Mouse (Mus musculus) stomach, adult 2 months (tissue): ENCODE results near the gene Zfp758. TPM values are rescaled to one million over a fixed set of nuclear protein-coding genes. Genes with fewer than 3 reads are reported as not detected.

Experiments used
- polyA plus RNA-seq: library from polyadenylated mRNA; depleted of rRNA; stranded (reverse); fragments of >200 nt; gene quantifications from 2 replicates; pipeline ENCODE4 v1.2.3, GENCODE M21; 2012; rRNA removed

Zfp758 gene
- 0.15 and 0.30 TPM in 2 replicates for polyA plus RNA-seq

GRCm38 (mm10) chr17:22361101-22361781 lies at the start of gene Zfp758, which contains the start of gene Zfp944:
Gene Zfp758, plus strand, starts transcription at chr17:22361453.
Gene Zfp944, minus strand, starts transcription at chr17:22361400.

GRCm38 (mm10) chr17:22314730-22315226 lies 46.5 kb upstream of the Zfp758 start, which contains the start of gene CT030661.1:
Gene CT030661.1, minus strand, starts transcription at chr17:22314837.

DNA sequence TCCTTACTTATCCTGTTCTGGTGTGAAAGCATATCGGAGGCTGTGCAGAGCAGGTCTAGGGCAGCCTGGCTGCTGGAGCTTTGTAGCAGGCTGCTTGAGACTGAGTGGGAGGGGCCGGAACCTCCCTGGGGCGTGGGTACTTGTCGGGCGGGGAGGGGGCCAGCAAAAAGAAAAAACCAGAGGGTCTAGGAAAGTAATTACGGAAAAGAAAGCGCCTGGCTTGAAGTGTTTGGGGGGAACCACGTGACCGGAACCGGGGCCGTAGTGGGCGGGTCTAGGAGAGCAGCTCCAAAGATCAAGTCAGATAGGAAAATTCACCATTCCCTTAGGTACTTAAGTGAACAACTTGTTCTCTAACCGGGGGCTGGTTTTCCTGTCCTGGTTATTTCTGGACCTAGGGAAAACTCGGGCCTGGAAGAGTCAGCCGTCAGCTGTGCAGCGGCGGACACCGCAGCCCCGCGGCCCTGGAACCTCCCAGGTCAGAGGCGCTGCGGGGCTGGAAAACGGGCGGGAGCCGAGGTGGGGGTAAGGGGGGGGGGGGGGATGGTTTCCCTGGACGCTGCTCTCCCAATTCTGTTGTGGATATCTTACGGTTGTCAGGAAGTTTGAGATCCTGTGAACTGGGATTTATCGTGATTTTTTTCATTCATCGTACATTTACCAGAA lies 62.8 kb downstream of the Zfp758 start, which contains the start of gene Zfp946:
Gene Zfp946 (plus strand): TSS at position 271 of the 666 bp plus-strand sequence.

Other genes with a start within 250 kb of the Zfp758 start
- 0.05 TPM in 1 of 2 replicates, not detected in the other for gene Zfp947, start 195.3 kb upstream of the Zfp758 start, polyA plus RNA-seq
- 0.01 and 0.02 TPM in 2 replicates for gene Zfp994, start 135.8 kb upstream of the Zfp758 start, polyA plus RNA-seq
- gene CT030661.1, start 46.6 kb upstream of the Zfp758 start, polyA plus RNA-seq, result 0.03 and 0.05 TPM in 2 replicates
- 0.87 and 0.99 TPM in 2 replicates for gene Zfp944, start 53 bp upstream of the Zfp758 start, polyA plus RNA-seq
- 0.67 and 1.0 TPM in 2 replicates for gene Zfp946, start 62.8 kb downstream of the Zfp758 start, polyA plus RNA-seq
- gene Vmn2r111, start 212.0 kb downstream of the Zfp758 start, polyA plus RNA-seq, result not detected in 2 replicates
- not detected in 2 replicates for gene Vmn2r112, start 239.5 kb downstream of the Zfp758 start, polyA plus RNA-seq